Mouse (Mus musculus): ENCODE measurements around the gene Usp22. TPM values are rescaled to one million over a fixed set of nuclear protein-coding genes. Genes with fewer than 3 reads are reported as not detected.
"Not testable (repeated sequence)": the region's sequence is repeated elsewhere in the genome, so short reads cannot be mapped to it uniquely, and the experiment has no call there.

The Usp22 gene
- total RNA-seq, 4 experiments from 2014 or later: 81.5 to 98.0 (median 85.4) TPM

DNA sequence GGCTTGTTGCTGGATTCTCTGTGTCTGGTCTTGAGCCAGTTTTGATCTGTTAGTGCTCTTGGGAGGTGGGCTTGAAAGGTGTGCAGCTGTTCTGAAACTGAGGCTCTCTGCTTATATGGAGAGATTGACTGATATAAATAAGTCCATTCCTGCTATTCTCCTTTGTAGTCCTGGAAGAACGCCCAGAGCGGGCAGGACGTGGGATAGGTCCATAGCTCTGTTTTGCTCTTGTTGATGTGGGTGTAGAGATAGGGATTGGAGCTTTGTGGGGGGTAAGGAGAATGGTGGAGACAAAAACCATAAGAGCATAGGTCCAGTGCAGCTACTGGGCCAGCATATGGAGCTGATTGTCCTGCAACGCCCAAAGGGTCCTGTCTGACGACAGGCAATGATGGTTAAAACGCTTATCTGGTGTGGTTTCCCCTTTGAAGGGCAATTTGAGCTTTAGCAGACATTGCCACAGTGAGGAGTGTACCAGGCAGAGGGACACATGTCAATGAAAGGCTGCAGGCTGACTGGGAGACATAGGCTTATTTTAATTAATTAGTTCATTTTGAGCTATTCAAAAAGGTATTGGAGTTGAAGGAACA lies 31.8 kb downstream of the Usp22 start:
- DNase-seq: no peak

DNA sequence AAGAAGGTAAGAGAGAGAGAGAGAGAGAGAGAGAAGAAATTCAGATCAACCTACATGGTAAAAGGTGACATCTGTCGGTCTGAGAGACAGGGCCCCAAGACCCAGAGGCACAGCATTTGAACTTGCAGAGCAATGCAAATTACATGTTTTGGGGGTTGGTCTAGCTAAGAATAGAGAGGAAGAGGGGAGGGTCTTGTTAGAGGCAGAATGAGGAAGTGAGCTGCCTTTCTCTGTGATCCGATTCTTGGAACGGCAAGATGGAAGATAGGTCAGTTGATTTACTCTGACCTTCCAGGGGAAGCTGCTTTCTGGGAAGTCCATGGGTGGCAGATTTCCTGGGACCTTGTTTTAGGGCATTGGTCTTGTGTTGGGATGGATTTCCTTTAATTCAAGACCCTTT lies 32.6 kb downstream of the Usp22 start:
- DNase-seq: no peak

DNA sequence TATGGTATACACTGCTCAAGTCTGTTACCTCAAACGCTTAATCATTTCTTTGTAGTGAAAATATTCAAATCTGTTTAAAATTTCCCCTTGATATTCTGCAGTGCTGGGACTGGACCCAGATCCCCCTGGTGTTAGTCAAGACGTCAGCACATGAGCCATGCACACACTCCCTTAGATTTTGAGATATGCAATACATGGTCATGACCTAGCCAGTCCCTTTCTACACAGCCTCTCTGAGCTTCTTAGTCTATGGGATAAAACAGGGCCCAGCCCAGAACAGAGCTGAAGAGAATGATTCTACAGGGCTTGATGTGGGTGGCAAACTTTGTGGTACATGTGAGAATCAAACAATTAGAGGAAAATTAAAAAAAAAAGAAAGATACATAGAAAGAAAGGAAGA lies 33.2 kb downstream of the Usp22 start:
- DNase-seq: no peak

DNA sequence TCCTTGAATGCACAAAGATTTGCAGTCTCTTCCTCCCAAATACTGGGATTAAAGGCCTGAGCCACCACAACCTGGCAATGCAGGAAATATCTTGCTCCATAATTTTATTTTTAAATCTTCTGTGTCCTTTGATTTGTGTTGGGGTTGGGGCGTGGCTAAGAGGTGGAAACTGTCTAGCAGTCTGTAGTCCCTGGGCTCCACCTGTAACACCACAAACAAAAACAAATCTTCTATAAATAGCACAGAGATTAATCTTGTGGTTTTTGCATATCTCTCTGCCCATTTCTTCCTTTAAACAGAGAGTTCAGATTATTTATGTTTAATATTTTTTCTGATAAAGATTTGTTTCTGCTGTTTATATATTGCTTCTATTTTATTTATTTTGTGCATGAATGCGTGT lies 41.9 kb downstream of the Usp22 start:
- DNase-seq: no peak

DNA sequence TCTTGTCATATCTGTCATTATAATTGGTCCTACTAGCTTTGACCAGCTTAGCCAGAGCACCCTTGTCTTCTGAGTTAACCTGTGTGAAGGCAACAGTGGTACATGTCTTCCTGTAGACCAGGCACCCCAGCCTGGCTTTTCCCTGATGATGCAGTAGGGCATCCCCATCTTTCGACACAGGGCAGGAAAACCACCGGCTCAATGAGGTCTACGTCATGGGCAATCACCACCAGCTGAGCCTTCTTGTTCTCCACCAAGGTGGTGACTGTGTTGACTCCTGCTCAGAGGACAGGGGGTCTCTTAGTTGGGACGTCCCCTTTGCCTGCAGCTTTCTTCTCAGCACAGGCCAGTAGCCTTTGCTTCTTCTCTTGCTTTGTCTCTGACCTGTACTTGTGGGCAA lies 44.2 kb downstream of the Usp22 start:
- not testable (repeated sequence) for DNase-seq

DNA sequence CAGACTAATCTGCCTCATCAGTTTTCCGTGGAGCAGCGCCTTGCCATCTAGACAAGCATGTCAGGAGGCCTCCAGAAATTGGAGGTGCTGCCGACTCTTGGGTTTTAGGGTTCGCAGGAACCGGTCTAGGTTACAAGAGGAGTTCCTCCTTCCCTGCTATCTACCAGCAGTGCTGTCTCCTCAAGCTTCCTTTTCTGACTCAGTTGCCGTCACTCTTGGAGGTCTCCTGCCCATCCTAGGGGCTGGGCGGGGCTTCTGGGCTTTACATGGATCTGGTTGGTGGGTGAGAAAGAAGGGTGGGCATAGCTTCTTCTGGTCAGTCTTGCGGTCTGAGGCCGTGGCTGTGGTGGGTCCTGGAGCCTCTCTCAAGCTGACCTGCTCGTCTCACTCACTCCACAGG lies 45.5 kb downstream of the Usp22 start:
- no peak for DNase-seq

DNA sequence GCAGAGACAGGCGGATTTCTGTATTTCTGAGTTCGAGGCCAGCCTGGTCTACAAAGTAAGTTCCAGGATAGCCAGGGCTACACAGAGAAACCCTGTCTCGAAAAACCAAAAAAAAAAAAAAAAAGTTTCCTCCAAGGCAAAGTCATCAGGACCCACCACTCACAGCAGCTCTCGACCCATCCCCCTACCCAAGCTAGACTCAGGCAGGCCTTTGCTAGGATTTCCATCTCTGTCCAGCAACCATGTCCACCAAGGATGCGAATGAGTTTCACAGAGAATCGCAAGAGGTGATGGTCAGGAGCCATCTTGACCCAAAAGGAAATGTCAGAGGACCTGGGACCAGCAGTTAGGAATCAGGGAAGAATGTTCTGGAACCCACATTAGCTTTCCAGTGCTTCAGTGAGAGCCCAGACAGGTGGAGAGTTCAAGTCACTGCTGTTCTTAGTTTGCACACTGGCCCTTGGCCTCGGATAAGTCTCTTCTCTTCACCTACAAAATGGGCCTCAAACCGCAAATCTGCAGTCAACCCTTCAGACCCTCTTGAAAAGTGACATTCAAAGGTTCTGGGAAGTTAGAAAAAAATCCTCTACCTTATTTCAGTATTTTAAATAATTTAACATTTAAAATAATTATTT lies 47.3 kb downstream of the Usp22 start:
- DNase-seq: no peak

DNA sequence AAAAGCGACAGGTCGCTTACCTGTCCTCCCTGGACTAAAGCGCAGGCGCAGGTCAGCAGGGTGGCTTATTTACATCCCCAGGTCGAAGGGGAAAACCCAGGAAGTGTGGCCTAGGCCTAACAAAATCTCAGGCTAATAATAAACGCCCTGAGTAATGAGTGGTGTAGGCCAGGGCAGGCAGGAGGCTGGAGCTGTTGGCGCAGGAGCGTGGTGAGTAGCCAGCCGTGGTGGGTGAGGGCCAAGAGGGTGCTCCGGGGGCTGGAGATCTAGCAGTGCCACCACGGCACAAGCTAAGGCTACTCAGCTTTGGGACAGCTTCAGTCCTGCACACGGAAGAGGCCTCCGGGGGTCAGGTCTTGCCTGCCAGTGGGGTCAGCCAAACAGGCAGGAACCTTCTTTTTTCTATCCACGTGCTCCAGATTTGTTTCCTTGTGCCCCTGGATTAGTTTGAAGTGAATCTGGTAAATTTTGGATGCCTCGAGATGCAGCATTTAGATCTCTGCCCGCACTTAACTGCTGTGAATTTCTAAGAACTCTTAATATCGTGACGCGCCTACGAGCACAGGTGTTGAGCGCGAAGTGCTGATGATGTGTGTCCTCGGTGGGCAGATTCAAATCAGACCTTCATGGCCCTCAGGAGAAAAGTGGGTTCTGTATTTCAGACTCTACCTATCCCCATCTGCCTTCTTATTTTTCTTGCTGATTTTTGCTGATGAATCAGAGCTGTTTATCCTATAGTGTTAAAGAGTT lies 48.1 kb downstream of the Usp22 start, which contains the start of gene Tnfrsf13b:
TSS of gene Tnfrsf13b (plus strand) at position 150 of the 750 bp plus-strand sequence.
- no peak for DNase-seq

DNA sequence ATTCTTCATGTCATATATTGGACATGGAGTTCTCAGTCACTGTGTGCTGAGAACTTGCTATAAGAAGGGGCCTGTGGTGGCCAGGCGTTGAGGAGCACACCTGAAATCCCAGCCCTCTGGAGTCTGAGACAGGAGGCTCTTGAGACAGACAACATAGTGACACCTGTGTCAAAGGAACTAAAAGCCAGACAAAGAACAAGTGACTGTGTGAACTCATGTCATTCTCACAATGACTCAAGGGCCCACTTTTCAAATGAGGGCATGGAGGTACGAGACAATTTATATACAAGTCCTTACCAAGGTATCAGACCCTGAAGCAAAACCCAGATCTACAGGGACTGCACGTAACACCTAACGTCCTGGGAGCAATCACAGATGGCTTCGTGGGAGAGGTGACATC lies 48.9 kb downstream of the Usp22 start:
- no peak for DNase-seq

DNA sequence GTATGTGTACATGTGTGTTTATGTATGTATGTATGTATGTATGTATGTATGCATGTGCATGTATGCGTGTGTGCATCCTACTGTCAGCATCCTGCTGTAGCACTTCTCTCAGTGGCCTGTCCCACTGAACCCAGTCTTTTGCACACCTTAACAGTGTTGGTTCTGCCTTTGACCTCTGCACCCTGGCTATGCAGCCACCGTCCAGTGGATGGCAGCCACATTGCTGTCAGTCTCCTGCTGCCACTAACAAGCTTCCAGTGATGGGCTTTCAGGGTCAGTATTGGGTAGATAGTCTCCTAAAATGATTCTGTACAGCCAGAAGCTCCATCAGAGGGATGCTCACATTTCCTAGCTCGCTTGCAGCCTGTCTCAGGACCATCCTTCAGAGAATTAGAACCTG lies 51.0 kb downstream of the Usp22 start:
- DNase-seq: no peak

DNA sequence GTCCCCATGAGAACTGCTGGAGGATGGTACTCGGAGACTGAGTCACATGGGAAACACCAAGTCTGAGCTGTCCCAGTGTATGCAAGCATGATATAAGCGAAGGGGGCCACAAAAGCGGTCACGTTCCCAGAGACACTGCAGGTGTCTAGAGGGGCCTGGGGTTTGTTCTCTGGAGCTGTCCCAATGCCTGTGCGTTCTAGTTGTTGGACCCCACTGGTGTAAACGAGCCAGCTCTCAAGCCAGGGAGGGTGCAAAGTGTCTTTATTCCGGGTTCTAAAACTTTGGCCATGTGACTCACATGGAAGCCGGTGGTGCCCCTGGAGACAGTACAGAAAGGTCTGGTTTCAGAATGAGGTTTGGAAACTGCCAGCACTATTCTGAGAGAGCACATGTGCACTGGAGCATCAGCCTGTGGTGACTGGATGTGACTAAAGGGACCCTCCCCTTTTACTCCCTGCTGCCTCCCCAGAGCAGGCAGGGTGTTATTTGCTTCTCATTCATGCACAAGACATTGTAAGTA lies 52.0 kb downstream of the Usp22 start:
- DNase-seq: no peak

DNA sequence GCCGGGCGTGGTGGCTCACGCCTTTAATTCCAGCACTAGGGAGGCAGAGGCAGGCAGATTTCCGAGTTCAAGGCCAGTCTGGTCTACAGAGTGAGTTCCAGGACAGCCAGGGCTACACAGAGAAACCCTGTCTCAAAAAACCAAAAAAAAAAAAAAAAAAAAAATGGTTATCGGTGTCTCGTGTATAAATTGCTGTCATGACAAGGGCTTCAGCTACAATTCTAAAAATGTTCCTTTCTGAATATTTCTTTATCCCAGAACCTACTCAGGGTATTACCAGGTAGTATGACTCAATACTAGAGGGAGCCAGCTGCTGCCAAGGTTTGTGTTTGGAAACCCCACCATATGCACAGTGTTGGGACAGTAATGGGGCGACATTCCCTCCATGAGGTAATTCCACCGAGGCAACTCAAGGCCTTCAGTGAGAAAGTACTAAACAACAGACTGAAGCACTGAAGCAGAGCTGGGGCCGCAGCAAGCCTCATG lies 52.5 kb downstream of the Usp22 start:
- no peak for DNase-seq

DNA sequence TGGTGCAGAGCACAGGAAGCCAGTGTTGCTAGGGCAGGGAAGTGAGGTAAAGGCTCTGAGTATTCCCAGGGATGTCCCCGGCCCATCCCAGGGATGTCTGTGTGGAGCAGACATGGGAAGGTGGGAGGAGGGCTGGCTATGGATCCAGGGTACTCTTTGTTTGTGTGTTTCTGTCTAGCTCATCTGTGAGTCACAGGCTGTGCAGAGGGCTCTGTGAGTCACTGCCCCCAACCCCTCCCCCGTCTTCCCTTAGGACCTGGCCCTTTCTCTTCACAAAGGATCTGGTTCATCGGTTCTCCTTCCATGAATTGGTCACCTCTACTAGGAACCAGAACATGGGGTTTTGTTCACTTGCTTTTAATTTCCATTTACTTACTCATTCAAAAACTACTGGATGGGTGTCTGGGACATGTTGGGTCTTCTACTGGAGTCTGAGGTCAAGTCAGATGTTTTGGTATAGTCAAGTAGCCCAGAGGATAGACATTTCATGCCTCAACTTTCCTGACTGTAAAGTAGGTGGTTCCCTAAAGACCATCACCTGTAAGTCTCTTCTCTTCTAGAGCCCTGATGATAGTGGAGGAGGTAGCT lies 54.8 kb downstream of the Usp22 start:
- DNase-seq: no peak

DNA sequence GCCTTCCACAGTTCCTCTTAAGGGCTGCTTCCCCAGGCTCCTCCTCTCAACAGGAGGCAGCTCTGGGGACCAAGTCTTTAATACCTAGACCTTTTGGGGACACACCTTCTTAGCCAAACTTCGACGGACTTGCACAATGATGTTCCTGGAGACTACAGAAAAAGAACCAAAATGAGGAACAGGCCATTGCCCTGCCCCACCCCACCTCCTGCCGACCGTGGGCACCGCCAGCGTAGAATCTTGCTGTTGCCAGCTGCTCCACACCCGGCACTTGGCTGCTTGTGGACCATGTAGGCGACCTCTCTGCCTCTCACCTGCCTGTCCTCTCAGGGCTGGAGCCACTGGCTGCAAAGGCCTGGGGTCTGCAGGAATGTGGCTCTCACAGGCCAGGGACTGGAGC lies 58.6 kb downstream of the Usp22 start:
- no peak for DNase-seq

DNA sequence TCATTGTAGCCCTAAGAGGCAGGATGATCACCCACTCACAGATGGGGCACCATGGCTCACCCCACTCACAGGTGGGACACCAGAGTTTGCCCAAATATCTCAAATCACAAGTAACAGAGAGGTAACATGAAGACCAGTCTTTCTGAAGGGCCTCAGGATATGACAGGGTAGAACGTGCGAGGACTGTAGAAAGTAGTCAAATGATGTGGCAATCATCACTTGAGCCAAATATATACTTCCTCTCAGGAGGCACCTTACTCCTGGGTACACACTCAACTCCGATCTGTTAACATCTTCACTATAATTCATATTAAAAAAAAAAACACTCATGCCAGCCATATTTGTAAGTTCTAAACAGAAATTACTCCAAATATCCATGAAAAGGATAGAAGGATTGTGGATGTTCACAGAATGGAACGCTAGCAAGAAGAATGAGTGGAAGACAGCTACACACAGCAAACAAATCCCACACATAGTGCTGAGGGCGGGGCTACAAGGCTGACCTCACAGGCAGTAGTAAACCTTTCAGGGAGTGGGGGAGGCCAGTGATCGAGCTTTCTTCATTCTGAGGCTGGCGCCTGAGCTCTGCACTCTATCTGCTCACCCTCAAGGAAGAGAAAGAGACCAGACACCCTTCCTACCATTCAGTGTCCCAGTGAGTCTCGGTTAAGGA lies 62.4 kb downstream of the Usp22 start:
- no peak for DNase-seq

DNA sequence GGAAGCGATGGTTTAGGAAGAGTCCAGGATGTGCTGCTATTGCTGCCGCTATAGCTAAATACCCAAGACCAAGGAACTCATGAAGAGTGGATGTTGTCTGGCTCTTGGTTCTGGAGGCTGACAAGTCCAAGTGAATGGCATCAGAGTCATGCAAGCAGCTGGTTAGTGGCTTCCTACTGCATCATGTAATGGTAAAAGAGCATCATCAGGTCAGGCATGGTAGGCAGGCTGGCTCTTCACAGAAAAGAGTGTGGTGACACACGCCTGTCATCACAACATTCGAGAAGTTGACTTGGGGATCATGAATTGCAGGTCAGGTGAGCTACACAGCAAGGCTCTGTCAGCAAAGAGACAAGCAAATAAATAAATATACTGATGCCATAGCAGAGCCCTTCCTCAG lies 63.4 kb downstream of the Usp22 start:
- DNase-seq: no peak

DNA sequence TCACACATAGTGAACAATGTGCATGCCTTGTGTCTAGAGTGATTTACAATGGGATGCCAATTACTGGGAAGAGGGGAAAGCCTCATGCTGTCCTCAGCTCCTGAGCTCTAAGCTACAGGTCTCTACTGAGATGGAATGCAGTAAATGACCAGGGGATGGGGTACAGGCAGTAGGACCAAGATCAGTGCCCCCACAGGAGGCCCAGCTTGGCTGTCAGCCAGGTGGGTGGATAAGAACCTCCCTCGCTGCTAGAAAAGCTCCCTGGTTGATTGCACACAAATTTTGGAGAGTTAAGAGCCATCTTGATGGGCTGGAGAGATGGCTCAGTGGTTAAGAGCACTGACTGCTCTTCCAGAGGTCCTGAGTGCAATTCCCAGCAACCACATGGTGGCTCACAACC lies 63.9 kb downstream of the Usp22 start:
- DNase-seq: no peak

DNA sequence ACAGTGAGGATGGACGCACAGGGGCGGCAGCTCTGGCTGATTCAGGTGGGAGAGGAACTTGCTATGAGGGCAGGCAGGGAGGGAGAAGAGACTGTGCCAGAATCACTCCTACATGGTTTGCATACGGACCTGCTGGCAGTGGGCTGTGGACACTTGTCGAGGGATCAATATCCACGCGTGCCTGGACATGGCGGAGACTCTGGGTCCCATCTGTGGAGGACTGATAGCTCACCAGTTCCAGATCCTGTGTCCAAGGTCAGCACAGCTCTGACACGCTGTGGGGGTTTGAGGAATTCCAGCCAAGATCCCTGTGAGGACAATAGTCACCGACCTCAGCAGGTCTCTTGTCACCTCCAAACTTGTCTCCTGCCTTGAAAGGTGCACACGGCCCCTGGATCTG lies 64.7 kb downstream of the Usp22 start:
- no peak for DNase-seq

DNA sequence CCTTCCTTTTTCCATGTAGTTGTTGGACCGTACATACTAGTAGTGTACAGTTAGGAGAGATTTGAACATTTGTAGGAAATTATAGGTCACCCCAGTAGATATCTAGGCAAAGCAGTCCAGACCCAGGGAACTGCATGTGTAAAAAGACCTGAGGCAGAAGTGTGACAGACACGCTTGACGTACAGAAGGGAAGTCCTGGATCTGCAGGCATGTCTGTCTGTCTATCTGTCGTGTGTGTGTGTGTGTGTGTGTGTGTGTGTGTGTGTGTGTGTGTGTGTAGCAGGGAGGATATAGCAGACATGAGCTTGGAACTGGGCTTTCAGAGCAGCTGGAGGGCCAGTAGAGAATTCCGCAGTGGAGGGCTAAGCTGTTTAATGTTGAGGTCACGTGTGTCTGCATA lies 65.1 kb downstream of the Usp22 start:
- DNase-seq: no peak

DNA sequence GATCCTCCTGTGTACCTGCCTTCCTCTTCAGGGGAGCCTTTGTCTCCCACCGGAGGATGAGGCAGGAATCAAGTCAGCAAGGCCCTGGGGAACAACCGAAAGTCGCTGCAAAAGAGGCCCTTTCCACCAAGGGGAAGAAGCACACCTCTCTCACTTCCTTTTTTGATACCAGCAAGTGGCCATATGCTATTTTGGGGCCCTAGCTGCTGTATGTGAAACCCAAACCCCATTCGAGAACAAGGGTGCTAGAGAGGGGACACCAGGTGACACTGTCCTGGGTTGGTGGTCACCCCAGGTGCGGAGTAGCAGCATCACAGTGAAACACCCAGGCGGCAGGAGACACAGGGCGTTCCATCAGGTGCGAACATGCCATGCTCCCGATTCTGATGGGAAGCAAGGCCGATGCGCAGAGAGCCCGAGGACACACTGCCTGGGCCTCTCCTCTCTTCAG lies 65.9 kb downstream of the Usp22 start:
- DNase-seq: no peak

DNA sequence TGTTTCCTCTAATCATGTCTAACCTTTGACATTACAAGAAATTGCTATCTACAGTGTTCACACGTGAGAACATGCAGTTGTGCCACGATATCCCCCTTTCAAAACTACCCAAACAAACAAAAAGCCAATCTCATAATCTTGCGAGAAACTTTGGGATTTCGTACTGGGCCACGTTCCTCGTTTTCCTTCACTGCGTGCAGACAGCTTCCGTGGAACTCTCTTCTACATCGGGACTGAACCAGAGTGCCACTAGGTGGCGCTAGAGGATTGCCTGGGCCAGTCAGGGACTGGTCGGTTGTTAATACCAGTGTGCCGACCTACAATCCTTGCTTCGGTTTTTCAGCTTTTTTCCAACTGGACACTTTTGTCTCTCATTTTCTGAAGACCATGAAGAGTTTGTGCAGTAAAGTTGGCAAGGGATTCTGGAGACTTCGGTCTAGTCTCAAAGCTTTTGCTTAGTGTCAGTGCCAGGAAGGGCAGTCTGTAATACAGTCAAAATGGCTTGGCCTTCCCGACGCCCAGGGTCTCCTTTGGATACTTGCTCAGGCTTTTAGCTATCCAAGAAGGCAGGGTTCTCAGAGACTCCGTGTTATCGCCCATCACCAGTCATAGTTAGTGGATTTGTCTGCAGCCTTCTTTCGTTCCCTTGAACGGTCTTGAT lies 70.5 kb downstream of the Usp22 start:
- peak; percentile 62 for DNase-seq

Data from adrenal gland, adult 8-10 months (tissue).